Mouse (Mus musculus) heart, embryonic 14.5 days (tissue): ENCODE results near the gene Ppp4r4. TPM values are rescaled to one million over a fixed set of nuclear protein-coding genes. Genes with fewer than 3 reads are reported as not detected.
"Not testable (repeated sequence)": the region's sequence is repeated elsewhere in the genome, so short reads cannot be mapped to it uniquely, and the experiment has no call there.

Experiments
- ATAC-seq: fragments of 200-750 bp; cut with Nextera tagmentation; 2 replicates; pipeline ENCODE4 v1.8.0; 2017; ENCODE audit warnings: low read depth, moderate TSS enrichment; ENCODE audit not compliant: insufficient number of reproducible peaks, insufficient read depth, low FRiP score
- H3K27ac ChIP-seq, 2 experiments: fragments of 200-500 bp in 1 of 2; fragments of 300-500 bp in 1 of 2; sonication (generic) in 1 of 2; replicated peaks in 1 of 2; 2 replicates each; pipeline ENCODE4 v1.5.1; 2012 to 2014; ENCODE audit warnings: low read depth in 2 of 2, low read length in 2 of 2, control low read depth in 1 of 2, mild to moderate bottlenecking in 1 of 2, mixed read lengths in 1 of 2; ENCODE audit not compliant: control insufficient read depth in 1 of 2, insufficient read depth in 1 of 2
- H3K27me3 ChIP-seq: fragments of 300-500 bp; sonication (generic); 2 replicates; pipeline ENCODE4 v1.6.1; 2014; ENCODE audit warnings: mild to moderate bottlenecking, low read length, control low read depth; ENCODE audit not compliant: control insufficient read depth, insufficient read depth
- H3K36me3 ChIP-seq: fragments of 300-500 bp; sonication (generic); 2 replicates; pipeline ENCODE4 v1.6.1; 2014; ENCODE audit warnings: mild to moderate bottlenecking, control low read depth, low read length, mixed read lengths; ENCODE audit not compliant: control insufficient read depth, insufficient read depth
- H3K4me1 ChIP-seq, 2 experiments: fragments of 200-500 bp in 1 of 2; fragments of 300-500 bp in 1 of 2; sonication (generic) in 1 of 2; 2 replicates each; pipeline ENCODE4 v1.6.1; 2012 to 2014; ENCODE audit warnings: low read length in 2 of 2, control low read depth in 1 of 2, mixed read lengths in 1 of 2; ENCODE audit not compliant: control insufficient read depth in 2 of 2, insufficient read depth in 2 of 2
- H3K4me2 ChIP-seq: fragments of 300-500 bp; sonication (generic); 2 replicates; pipeline ENCODE4 v1.6.1; 2014; ENCODE audit warnings: mild to moderate bottlenecking, low read length
- H3K4me3 ChIP-seq, 2 experiments: fragments of 200-500 bp in 1 of 2; fragments of 300-500 bp in 1 of 2; sonication (generic) in 1 of 2; 2 replicates each; pipeline ENCODE4 v1.5.1; 2012 to 2014; ENCODE audit warnings: low read length in 2 of 2, mild to moderate bottlenecking in 2 of 2, control low read depth in 1 of 2, low read depth in 1 of 2, moderate library complexity in 1 of 2; ENCODE audit not compliant: control insufficient read depth in 1 of 2, insufficient read depth in 1 of 2
- H3K9ac ChIP-seq: fragments of 300-500 bp; sonication (generic); 2 replicates; pipeline ENCODE4 v1.6.1; 2014; ENCODE audit warnings: mild to moderate bottlenecking, low read length
- H3K9me3 ChIP-seq: fragments of 300-500 bp; sonication (generic); 2 replicates; pipeline ENCODE4 v1.6.1; 2016; ENCODE audit warnings: low read length, control low read depth; ENCODE audit not compliant: control insufficient read depth
- WGBS: fragments of 180-500 bp; shearing (Covaris S2); extraction: QIAGEN DNeasy Blood & Tissue Kit; methylation state at CpG from one replicate; pipeline ENCODE4 v1.1.7; 2014; 5-methylcytosine and 5-hydroxymethylcytosine counted together
- polyA plus RNA-seq: library from polyadenylated mRNA; unstranded; fragments of >200 nt; fragmentation: Nextera tagmentation; extraction: Ambion mirVana; gene quantifications from 2 replicates; pipeline ENCODE4 v1.2.1, GENCODE M21; 2014

Ppp4r4 gene
- polyA plus RNA-seq, 1 experiment from 2014 or later, result 0.26 TPM

DNA sequence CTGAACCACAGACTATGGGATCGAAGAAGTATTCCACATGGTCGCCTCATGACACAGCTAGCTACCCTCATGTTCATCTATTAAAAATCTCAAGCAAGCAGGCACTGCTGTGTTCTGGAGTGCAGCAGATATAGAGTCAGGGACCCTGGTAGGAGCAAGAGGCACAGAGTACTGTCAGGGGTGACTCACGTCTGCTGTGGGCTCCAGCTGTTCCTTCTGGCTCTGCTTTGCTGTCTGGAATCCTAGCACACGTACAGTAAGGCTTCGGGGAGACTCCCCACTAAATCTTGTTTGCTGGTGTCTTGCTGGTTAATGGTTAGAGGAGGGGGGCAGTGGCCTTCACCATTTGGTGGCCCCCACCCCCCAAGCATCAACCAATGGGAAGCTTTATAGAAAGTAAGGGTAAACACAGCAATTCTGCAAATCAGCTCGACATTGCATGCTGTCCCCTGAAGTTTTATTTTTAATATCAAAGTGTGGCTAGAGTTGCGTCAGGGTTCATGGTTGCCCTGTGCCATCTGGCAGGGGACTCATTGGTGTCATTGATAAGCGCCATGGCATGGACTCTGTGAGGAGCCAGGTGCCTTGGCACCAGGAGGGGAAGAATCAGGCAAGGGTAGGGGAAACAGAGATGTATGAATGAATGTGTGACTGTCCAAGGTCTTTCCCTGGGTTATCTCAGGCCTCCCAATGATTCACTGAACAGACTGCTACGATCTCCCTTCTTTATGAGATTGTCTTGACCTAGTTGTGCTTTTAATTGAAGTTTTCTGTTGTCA lies 125.0 kb downstream of the Ppp4r4 start, which contains the start of gene Serpina6:
Gene Serpina6, minus strand, starts transcription at position 365 of the 779 bp plus-strand sequence.
- 71% methylated on average over 9 of the region's 9 CpGs for WGBS
- H3K9ac ChIP-seq, result no peak within 1 kb of the TSS
- no peaks in the 10 kb centered on the region; a peak in 1 of 4 replicates for H3K4me1 ChIP-seq

DNA sequence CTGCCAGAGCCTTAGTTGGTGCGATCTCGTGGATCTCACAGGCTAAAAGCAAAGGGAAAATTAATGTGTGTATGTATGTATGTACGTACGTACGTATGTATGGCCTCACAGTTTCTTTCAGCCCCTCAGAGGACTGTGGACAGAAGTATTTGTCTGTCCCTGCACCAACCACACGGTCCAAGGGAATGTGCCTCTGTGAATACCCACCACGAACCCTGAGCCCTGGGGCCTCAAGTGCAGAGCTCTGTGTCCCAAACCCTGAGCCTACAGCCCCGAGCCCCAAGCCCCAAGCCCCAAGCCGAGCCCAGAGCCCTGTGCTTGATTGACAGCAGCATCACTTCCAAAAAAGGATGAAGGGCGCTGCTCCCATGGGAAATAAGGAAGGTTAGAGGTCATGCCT lies 125.9 kb downstream of the Ppp4r4 start:
- Histone ChIP-seq H3K27ac (no peak overlapping the region), H3K9me3 (no peaks in the 10 kb centered on the region), H3K4me1 (no peaks in the 10 kb centered on the region; a peak in 1 of 4 replicates), H3K36me3 (no peaks in the 10 kb centered on the region), H3K4me3 (no peak overlapping the region), H3K9ac (no peak overlapping the region), H3K27me3 (no peaks in the 10 kb centered on the region), H3K4me2 (no peak overlapping the region)
- WGBS, result 77% methylated on average over 10 of the region's 10 CpGs
- no peak for ATAC-seq

More for the DNA sequence above, 125.0 kb downstream of the Ppp4r4 start, which contains the start of gene Serpina6:
- H3K27ac ChIP-seq, result no peak within 1 kb of the TSS
- H3K36me3 ChIP-seq, result no peaks in the 10 kb centered on the region
- no peaks in the 10 kb centered on the region for H3K9me3 ChIP-seq
- no peak within 1 kb of the TSS for H3K4me2 ChIP-seq
- no peaks in the 10 kb centered on the region for H3K27me3 ChIP-seq
- H3K4me3 ChIP-seq, result no peak within 1 kb of the TSS
- no peak for ATAC-seq

DNA sequence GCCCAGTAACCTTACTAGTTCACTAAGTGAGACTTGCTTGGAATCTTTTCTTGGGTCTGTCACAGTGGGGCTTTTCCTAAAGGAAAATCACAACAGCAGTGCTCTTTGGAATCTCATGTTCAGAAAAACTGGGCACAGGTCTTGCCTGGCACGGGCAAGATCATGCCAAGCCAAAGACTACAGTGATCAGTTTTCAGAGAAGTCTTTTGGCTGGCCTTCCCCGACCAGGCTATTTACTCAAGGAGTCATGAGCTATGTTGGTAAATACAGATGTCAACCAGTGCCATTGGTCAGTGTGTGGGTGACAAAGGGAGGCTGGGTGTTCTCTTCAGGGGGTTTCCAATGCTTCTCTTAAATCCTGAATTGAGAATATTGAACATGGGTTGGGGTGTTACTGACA lies 127.1 kb downstream of the Ppp4r4 start:
- Histone ChIP-seq H3K27ac (no peak overlapping the region), H3K36me3 (no peaks in the 10 kb centered on the region), H3K27me3 (no peaks in the 10 kb centered on the region), H3K4me2 (no peak overlapping the region), H3K9ac (no peak overlapping the region), H3K4me3 (no peak overlapping the region), H3K4me1 (no peaks in the 10 kb centered on the region; a peak in 1 of 4 replicates), H3K9me3 (no peaks in the 10 kb centered on the region)
- ATAC-seq, result no peak
- 79% methylated on average over 2 of the region's 2 CpGs for WGBS

DNA sequence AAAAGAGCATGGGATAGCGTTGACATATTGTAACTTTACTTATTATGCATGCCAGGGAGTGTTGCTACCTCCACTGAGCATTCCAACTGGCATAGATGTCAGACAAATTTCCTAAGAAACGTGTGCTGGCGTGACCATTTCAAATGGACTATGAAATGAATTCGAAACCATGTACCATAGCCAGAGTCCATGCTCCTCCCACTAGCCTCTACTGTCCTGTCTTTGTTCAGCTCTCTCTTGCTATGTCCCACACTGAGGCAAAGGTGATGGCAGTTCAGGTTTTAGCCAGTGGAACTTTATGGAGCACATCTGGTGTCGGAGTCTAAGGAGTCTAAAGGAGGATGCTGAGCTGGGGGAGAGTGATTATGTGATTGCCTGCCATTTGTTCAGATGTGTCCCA lies 128.0 kb downstream of the Ppp4r4 start:
- no peak for ATAC-seq
- 77% methylated on average over 5 of the region's 5 CpGs for WGBS
- H3K36me3 ChIP-seq, result no peaks in the 10 kb centered on the region
- no peaks in the 10 kb centered on the region; a peak in 1 of 4 replicates for H3K4me1 ChIP-seq
- no peak overlapping the region for H3K9ac ChIP-seq
- no peaks in the 10 kb centered on the region for H3K9me3 ChIP-seq
- no peak overlapping the region for H3K4me2 ChIP-seq
- H3K27ac ChIP-seq, result no peak overlapping the region
- no peaks in the 10 kb centered on the region for H3K27me3 ChIP-seq
- no peak overlapping the region for H3K4me3 ChIP-seq

DNA sequence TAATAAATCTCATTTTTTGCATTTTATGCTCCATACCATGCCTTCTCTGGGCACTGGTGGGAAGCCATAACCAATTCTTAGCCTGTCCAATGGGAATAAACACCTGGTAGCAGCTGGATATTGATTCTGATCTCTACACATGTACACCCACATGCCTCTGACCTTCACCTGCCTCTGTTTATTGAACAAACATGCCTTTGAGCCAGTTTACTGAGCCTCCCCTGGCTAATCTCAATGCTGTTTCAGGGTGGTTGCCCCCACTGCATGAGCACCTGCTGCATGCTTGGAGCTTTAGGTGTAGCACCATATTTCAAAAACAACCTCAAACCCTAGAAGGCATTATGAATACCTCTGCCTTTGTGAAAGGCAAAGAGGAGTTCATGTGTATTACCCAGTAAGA lies 130.0 kb downstream of the Ppp4r4 start:
- not testable (repeated sequence) for H3K4me1 ChIP-seq, H3K9ac ChIP-seq, H3K27ac ChIP-seq, H3K27me3 ChIP-seq, ATAC-seq, H3K36me3 ChIP-seq, H3K4me3 ChIP-seq, H3K4me2 ChIP-seq, H3K9me3 ChIP-seq

Other genes starting within 250 kb of the Ppp4r4 start
- 0.19 TPM in 1 of 2 replicates, not detected in the other for gene Fam181a, start 221.3 kb upstream of the Ppp4r4 start, polyA plus RNA-seq
- 235 and 254 TPM in 2 replicates for gene Asb2, start 176.3 kb upstream of the Ppp4r4 start, polyA plus RNA-seq
- 13.8 and 14.8 TPM in 2 replicates for gene Otub2, start 143.6 kb upstream of the Ppp4r4 start, polyA plus RNA-seq
- gene 9330161L09Rik, start 124.5 kb upstream of the Ppp4r4 start, polyA plus RNA-seq, result 0.68 and 1.0 TPM in 2 replicates
- 55.5 and 62.9 TPM in 2 replicates for gene Ddx24, start 106.5 kb upstream of the Ppp4r4 start, polyA plus RNA-seq
- gene Ifi27, start 98.1 kb upstream of the Ppp4r4 start, polyA plus RNA-seq, result 34.7 and 38.4 TPM in 2 replicates
- gene Ifi27l2a, start 88.6 kb upstream of the Ppp4r4 start, polyA plus RNA-seq, result 17.6 and 21.7 TPM in 2 replicates
- gene Ifi27l2b, start 75.1 kb upstream of the Ppp4r4 start, polyA plus RNA-seq, result 0.68 TPM in 1 of 2 replicates, not detected in the other
- not detected in 2 replicates for gene Serpina10, start 99.2 kb downstream of the Ppp4r4 start, polyA plus RNA-seq
- gene Serpina6, start 124.9 kb downstream of the Ppp4r4 start, polyA plus RNA-seq, result 0.22 and 0.44 TPM in 2 replicates
- not detected in 2 replicates for gene Serpina16, start 143.9 kb downstream of the Ppp4r4 start, polyA plus RNA-seq
- gene Serpina1f, start 163.2 kb downstream of the Ppp4r4 start, polyA plus RNA-seq, result not detected in 2 replicates
- not detected in 2 replicates for gene Serpina1d, start 241.3 kb downstream of the Ppp4r4 start, polyA plus RNA-seq